19 mouse cellular contexts compared by ENCODE assay signal in genomic region chr15:88570697-88571096, GRCm38 (mm10). TPM values are rescaled to one million over a fixed set of nuclear protein-coding genes. Genes with fewer than 3 reads are reported as not detected.
DNase-seq lines count a peak whose midpoint lies in the region; ATAC-seq and TF ChIP-seq lines count a peak whose summit lies in the region.
"Had no signal": no experiment of that assay in that cellular context is flagged by ENCODE, and none has a peak within 500 bp of the region (broad histone marks: within the 10 kb centered on the region; RNA-seq: fewer than 3 reads in every experiment).

No protein-coding gene starts in this region.

- no peaks in the 10 kb centered on the region for H3K27me3 ChIP-seq in neural tube, embryonic 13.5 days
- H3K27me3 ChIP-seq in neural tube, embryonic 15.5 days (replicated peaks): no peaks in the 10 kb centered on the region
- no peaks in the 10 kb centered on the region for H3K27me3 ChIP-seq in hindbrain, postnatal 0 days (ENCODE audit: insufficient read depth, low read length)
- H3K27me3 ChIP-seq: limb, embryonic 13.5 days had no signal

- intact Hi-C loops in heart, postnatal 14 days (cut with DNase I): no loop called here

- no peaks in the 10 kb centered on the region for H3K9me3 ChIP-seq in neural tube, embryonic 13.5 days
- H3K9me3 ChIP-seq in neural tube, embryonic 15.5 days (replicated peaks): no peaks in the 10 kb centered on the region
- H3K9me3 ChIP-seq in hindbrain, postnatal 0 days (ENCODE audit: low read length): no peaks in the 10 kb centered on the region
- H3K9me3 ChIP-seq: limb, embryonic 13.5 days had no signal

- H3K27ac ChIP-seq in neural tube, embryonic 13.5 days (replicated peaks): peak overlapping the region; percentile 42; the same call in 1 of the 2 replicates
- H3K27ac ChIP-seq in neural tube, embryonic 15.5 days (replicated peaks): no peak overlapping the region
- H3K27ac ChIP-seq in hindbrain, postnatal 0 days: no peak overlapping the region
- H3K27ac ChIP-seq: limb, embryonic 13.5 days had no signal

- 61% methylated on average over 17 of the region's 17 CpGs for WGBS in neural tube, embryonic 13.5 days
- 48% methylated on average over 17 of the region's 17 CpGs for WGBS in neural tube, embryonic 15.5 days
- WGBS in hindbrain, postnatal 0 days: 40% methylated on average over 17 of the region's 17 CpGs

- no peak overlapping the region for H3K9ac ChIP-seq in neural tube, embryonic 13.5 days
- H3K9ac ChIP-seq in neural tube, embryonic 15.5 days (replicated peaks): no peak overlapping the region
- no peak overlapping the region for H3K9ac ChIP-seq in hindbrain, postnatal 0 days (replicated peaks; ENCODE audit: low read length)
- H3K9ac ChIP-seq: limb, embryonic 13.5 days; lung, embryonic 14.5 days had no signal

- TF ChIP-seq CTCF in hindbrain, postnatal 0 days (IDR thresholded peaks at IDR 0.05; ENCODE audit: low read depth): no peak

- H3K4me1 ChIP-seq in neural tube, embryonic 13.5 days (replicated peaks): no peaks in the 10 kb centered on the region
- no peaks in the 10 kb centered on the region for H3K4me1 ChIP-seq in neural tube, embryonic 15.5 days
- H3K4me1 ChIP-seq in hindbrain, postnatal 0 days (ENCODE audit: insufficient read depth, low read length): no peaks in the 10 kb centered on the region
- H3K4me1 ChIP-seq: limb, embryonic 13.5 days had no signal

- H3K4me3 ChIP-seq in neural tube, embryonic 13.5 days: no peak overlapping the region
- no peak overlapping the region for H3K4me3 ChIP-seq in neural tube, embryonic 15.5 days (replicated peaks)
- no peak overlapping the region for H3K4me3 ChIP-seq in hindbrain, postnatal 0 days (ENCODE audit: low read length)
- H3K4me3 ChIP-seq: limb, embryonic 13.5 days had no signal

- no peak overlapping the region for H3K4me2 ChIP-seq in neural tube, embryonic 13.5 days
- no peak overlapping the region for H3K4me2 ChIP-seq in neural tube, embryonic 15.5 days
- H3K4me2 ChIP-seq in hindbrain, postnatal 0 days (ENCODE audit: low read depth, low read length): no peak overlapping the region
- H3K4me2 ChIP-seq: limb, embryonic 13.5 days; lung, embryonic 14.5 days had no signal

- ATAC-seq in frontal cortex, adult (ENCODE audit: low TSS enrichment): peak; percentile 52
- no peak for ATAC-seq in neural tube, embryonic 13.5 days (ENCODE audit: low read depth)
- no peak for ATAC-seq in neural tube, embryonic 15.5 days (ENCODE audit: low FRiP score)
- peak; percentile 83 for ATAC-seq in hindbrain, postnatal 0 days
- ATAC-seq: activated CD4-positive, CD25-positive, alpha-beta regulatory T cell, adult 4 months had no signal

- no peak for DNase-seq in frontal cortex, postnatal 14 days (ENCODE audit: low spot score in 2 of 2)
- DNase-seq in hindbrain, postnatal 0 days (ENCODE audit: low spot score): peak; percentile 85
- no peak for DNase-seq in gastrocnemius, postnatal 25 days
- no peak for DNase-seq in heart, postnatal 14 days
- DNase-seq: heart, adult 11 months; kidney, adult 18-20 months; lung, embryonic 14.5 days; right cerebral cortex, adult 18-20 months had no signal

- H3K36me3 ChIP-seq in neural tube, embryonic 13.5 days: no peaks in the 10 kb centered on the region
- no peaks in the 10 kb centered on the region for H3K36me3 ChIP-seq in neural tube, embryonic 15.5 days
- no peaks in the 10 kb centered on the region for H3K36me3 ChIP-seq in hindbrain, postnatal 0 days (ENCODE audit: insufficient read depth, low read length)
- H3K36me3 ChIP-seq: limb, embryonic 13.5 days had no signal

RNA-seq across cellular contexts. Expression of gene Zdhhc25, which starts 29.4 kb away (rescaled TPM):
- not detected in 2 replicates for polyA plus RNA-seq in neural tube, embryonic 13.5 days (2015; fragmentation: Nextera tagmentation; extraction: Ambion mirVana)
- not detected in 2 replicates for polyA plus RNA-seq in neural tube, embryonic 15.5 days (2015; fragmentation: Nextera tagmentation; extraction: Ambion mirVana)
- total RNA-seq in hindbrain, postnatal 0 days (2014; rRNA removed): not detected in 2 replicates
- not detected in 2 replicates for polyA plus RNA-seq in hindbrain, postnatal 0 days (2015; fragmentation: Nextera tagmentation; extraction: Ambion mirVana)
- total RNA-seq in gastrocnemius, postnatal 25 days (2021): not detected
- total RNA-seq in heart, postnatal 14 days (2021): not detected
- total RNA-seq: adrenal gland, postnatal 4 days; layer of hippocampus, adult 8-10 months; megakaryocyte, adult 5-6 weeks had no signal
- polyA plus RNA-seq: activated CD4-positive, CD25-positive, alpha-beta regulatory T cell, adult 4 months; cortical plate, adult 2 months; heart, postnatal 0 days; limb, embryonic 13.5 days; lung, embryonic 14.5 days; thymus, postnatal 0 days had no signal

Comparison
In these comparisons a context has a peak if more than half of its experiments do, and no peak if none do; other contexts are left out.
1. ATAC-seq: peak in frontal cortex, adult (single experiment) and hindbrain, postnatal 0 days (single experiment); none in neural tube, embryonic 13.5 days (single experiment) and neural tube, embryonic 15.5 days (single experiment).